Mouse (Mus musculus) adipose tissue, adult 10 weeks (tissue): ENCODE data around the gene Mmaa. TPM values are rescaled to one million over a fixed set of nuclear protein-coding genes. Genes with fewer than 3 reads are reported as not detected.

Source experiments
- polyA plus RNA-seq: library from polyadenylated mRNA; stranded (reverse); fragments of 350-450 nt; fragmentation: Illumina TruSeq; extraction: RNeasy Lipid Tissue Mini Kit (QIAGEN cat#74804); gene quantifications from one replicate; pipeline ENCODE4 v1.2.3, GENCODE M21; 2014; ENCODE audit warnings: low read depth, low replicate concordance

Mmaa gene
- polyA plus RNA-seq: 16.1 TPM

DNA sequence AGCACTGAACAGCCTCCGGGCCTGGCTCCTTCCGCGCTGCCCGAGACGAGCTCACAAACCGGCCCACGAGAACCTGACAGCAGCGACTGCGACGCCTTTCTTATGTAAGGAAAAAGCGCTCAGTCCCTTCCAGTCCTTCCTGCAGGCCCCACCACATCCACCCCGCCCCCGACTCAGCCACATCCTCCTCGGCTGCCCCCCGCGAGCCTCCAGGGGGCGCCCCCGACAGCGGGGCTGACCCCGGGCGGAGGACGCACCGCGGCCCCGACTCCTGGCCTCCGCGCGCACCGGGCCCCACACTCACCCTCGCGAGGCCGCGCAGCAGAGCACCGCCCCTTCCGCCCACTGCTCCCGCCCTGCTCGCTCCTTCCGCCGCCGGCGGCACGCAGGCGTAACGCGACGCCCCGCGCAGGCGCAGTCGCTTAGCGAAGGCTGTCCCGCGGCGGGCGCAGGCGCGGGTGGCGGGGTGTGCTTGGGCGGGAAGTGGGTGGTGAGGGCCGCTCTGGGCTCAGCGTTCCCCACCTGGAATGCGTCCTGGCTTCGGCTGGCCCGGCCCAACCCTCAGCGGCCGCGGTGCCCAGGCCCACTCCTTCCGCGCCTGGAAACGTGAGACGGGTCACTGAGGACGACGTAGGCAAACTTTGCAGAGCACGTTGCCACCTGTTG is at the start of gene Mmaa:
Gene Mmaa (minus strand): TSS at position 328 of the 666 bp plus-strand sequence.

GRCm38 (mm10) chr8:79248470-79248869 is 46.3 kb downstream of the Mmaa start, which contains the start of gene 1700011L22Rik:
TSS of gene 1700011L22Rik (minus strand) at chr8:79248570.

Other genes with a start within 250 kb of the Mmaa start
- 5.6 TPM for gene 1700011L22Rik, start 46.4 kb downstream of the Mmaa start, polyA plus RNA-seq
- 24.8 TPM for gene Smad1, start 104.6 kb upstream of the Mmaa start, polyA plus RNA-seq